Mouse (Mus musculus) liver, embryonic 16.5 days (tissue): ENCODE data around the gene Cd209a. TPM values are rescaled to one million over a fixed set of nuclear protein-coding genes. Genes with fewer than 3 reads are reported as not detected.
A peak's percentile ranks its signal among the peaks of the same experiment; 100 is the strongest.

Source experiments
- ATAC-seq: fragments of 200-750 bp; cut with Nextera tagmentation; 2 replicates; pipeline ENCODE4 v1.8.0; 2017; ENCODE audit warnings: low read depth, mild to moderate bottlenecking, moderate number of reproducible peaks, moderate library complexity
- H3K27ac ChIP-seq: fragments of 300-500 bp; sonication (generic); 2 replicates; pipeline ENCODE4 v1.5.1; 2014; ENCODE audit warnings: mild to moderate bottlenecking, low read length
- H3K27me3 ChIP-seq: fragments of 300-500 bp; sonication (generic); 2 replicates; pipeline ENCODE4 v1.6.1; 2014; ENCODE audit warnings: low read depth, low read length, mixed read lengths; ENCODE audit not compliant: control insufficient read depth, insufficient read depth
- H3K36me3 ChIP-seq: fragments of 300-500 bp; sonication (generic); 2 replicates; pipeline ENCODE4 v1.6.1; 2014; ENCODE audit warnings: mild to moderate bottlenecking; ENCODE audit not compliant: control insufficient read depth, insufficient read depth
- H3K4me1 ChIP-seq: fragments of 300-500 bp; sonication (generic); 2 replicates; pipeline ENCODE4 v1.6.1; 2014; ENCODE audit warnings: low read depth, low read length, mixed read lengths; ENCODE audit not compliant: control insufficient read depth
- H3K4me2 ChIP-seq: fragments of 300-500 bp; sonication (generic); 2 replicates; pipeline ENCODE4 v1.6.1; 2014; ENCODE audit warnings: low read depth, low read length, mixed read lengths
- H3K4me3 ChIP-seq: fragments of 300-500 bp; sonication (generic); 2 replicates; pipeline ENCODE4 v1.5.1; 2014; ENCODE audit warnings: low read depth, mild to moderate bottlenecking, low read length
- H3K9ac ChIP-seq: fragments of 300-500 bp; sonication (generic); 2 replicates; pipeline ENCODE4 v1.6.1; 2014; ENCODE audit warnings: low read depth, low read length
- H3K9me3 ChIP-seq: fragments of 300-500 bp; sonication (generic); replicated peaks from 2 replicates; pipeline ENCODE4 v1.6.1; 2016; ENCODE audit warnings: low read length; ENCODE audit not compliant: control insufficient read depth
- WGBS: fragments of 180-500 bp; shearing (Covaris S2); extraction: QIAGEN DNeasy Blood & Tissue Kit; methylation state at CpG from one replicate; pipeline ENCODE4 v1.1.7; 2014; ENCODE audit not compliant: insufficient replicate concordance; 5-methylcytosine and 5-hydroxymethylcytosine counted together
- microRNA-seq: library from miRNA; unstranded; fragments of <30 nt; microRNA quantifications from one replicate; pipeline ENCODE4, GENCODE M21; 2016
- polyA plus RNA-seq: library from polyadenylated mRNA; unstranded; fragments of >200 nt; fragmentation: Nextera tagmentation; extraction: Ambion mirVana; gene quantifications from 2 replicates; pipeline ENCODE4 v1.2.1, GENCODE M21; 2015

Gene Cd209a
- polyA plus RNA-seq, 1 experiment from 2014 or later: 0.24 TPM

GRCm38 (mm10) chr8:3717321-3717954, 31.3 kb downstream of the Cd209a start:
- Histone ChIP-seq H3K4me3 (no peak overlapping the region), H3K4me2 (no peak overlapping the region), H3K4me1 (no peaks in the 10 kb centered on the region), H3K36me3 (no peaks in the 10 kb centered on the region), H3K9ac (no peak overlapping the region), H3K27me3 (no peaks in the 10 kb centered on the region), H3K9me3 (no peaks in the 10 kb centered on the region), H3K27ac (no peak overlapping the region)
- WGBS: 67% methylated on average over 12 of the region's 12 CpGs
- 0 out of 2 replicates have a peak, but pooled peaks have one; percentile 43 for ATAC-seq

GRCm38 (mm10) chr8:3711646-3712045, 37.1 kb downstream of the Cd209a start:
- ATAC-seq: peak; percentile 21; the same call in 1 of the 2 replicates
- 9% methylated on average over 2 of the region's 2 CpGs for WGBS

GRCm38 (mm10) chr8:3710312-3710711, 38.5 kb downstream of the Cd209a start:
- ATAC-seq: no peak
- Histone ChIP-seq H3K36me3 (no peaks in the 10 kb centered on the region), H3K4me2 (no peak overlapping the region), H3K4me1 (no peaks in the 10 kb centered on the region), H3K9ac (no peak overlapping the region), H3K9me3 (no peaks in the 10 kb centered on the region), H3K27ac (no peak overlapping the region), H3K4me3 (no peak overlapping the region), H3K27me3 (no peaks in the 10 kb centered on the region)
- WGBS: 39% methylated on average over 3 of the region's 3 CpGs

More at GRCm38 (mm10) chr8:3711646-3712045, 37.1 kb downstream of the Cd209a start:
- no peak overlapping the region for H3K27ac ChIP-seq
- H3K9me3 ChIP-seq: no peaks in the 10 kb centered on the region
- no peaks in the 10 kb centered on the region for H3K27me3 ChIP-seq
- H3K9ac ChIP-seq: no peak overlapping the region
- no peaks in the 10 kb centered on the region for H3K36me3 ChIP-seq
- H3K4me1 ChIP-seq: no peaks in the 10 kb centered on the region
- H3K4me3 ChIP-seq: no peak overlapping the region
- H3K4me2 ChIP-seq: no peak overlapping the region

DNA sequence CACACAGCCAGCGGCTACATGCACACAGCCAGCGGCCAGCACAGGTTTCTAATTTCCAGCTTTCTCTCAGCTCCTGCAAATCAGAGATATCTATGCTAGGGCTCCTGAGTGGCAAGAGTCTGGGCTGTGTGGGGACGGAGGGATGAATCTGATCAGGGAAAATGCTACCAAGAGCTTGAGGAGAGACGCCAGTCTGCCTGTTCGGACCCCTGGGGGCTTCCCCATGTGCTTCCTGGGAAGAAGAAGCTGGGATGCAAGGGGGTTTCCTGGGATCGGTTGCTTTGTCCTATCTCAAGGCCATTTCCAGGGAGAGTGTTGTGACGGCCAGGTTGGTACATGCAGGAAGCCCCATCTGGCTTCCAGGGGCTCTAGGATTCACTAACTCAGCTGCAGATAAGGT, 41.2 kb downstream of the Cd209a start:
- Histone ChIP-seq H3K36me3 (no peaks in the 10 kb centered on the region), H3K4me3 (no peak overlapping the region), H3K27me3 (no peaks in the 10 kb centered on the region), H3K4me2 (no peak overlapping the region), H3K9me3 (no peaks in the 10 kb centered on the region), H3K9ac (no peak overlapping the region), H3K4me1 (no peaks in the 10 kb centered on the region), H3K27ac (no peak overlapping the region)
- no peak; the same call in 1 of the 2 replicates for ATAC-seq
- WGBS: 54% methylated on average over 7 of the region's 7 CpGs

DNA sequence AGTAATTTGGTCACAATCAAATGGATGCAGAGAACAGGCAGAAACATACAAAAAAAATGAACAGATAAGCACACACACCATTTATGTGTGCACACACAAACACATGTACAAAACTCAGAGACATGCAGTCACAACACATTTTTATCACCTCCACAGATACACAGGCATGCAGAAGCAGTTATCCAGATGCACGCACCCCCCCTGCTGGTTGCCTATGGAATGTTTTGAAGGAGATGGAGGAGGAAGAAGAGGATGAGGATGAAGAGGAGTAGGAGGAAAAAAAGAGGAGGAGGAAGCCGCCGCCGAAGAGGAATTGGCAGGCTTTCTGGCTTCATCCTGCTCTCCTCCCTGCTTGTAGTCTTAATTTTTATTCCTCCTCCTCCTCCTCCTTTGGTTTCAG, 43.1 kb downstream of the Cd209a start:
- no peaks in the 10 kb centered on the region for H3K27me3 ChIP-seq
- WGBS: 41% methylated on average over 4 of the region's 4 CpGs
- H3K4me2 ChIP-seq: no peak overlapping the region
- no peak for ATAC-seq
- no peaks in the 10 kb centered on the region for H3K9me3 ChIP-seq
- H3K27ac ChIP-seq: no peak overlapping the region
- H3K36me3 ChIP-seq: no peaks in the 10 kb centered on the region
- H3K4me3 ChIP-seq: no peak overlapping the region
- no peaks in the 10 kb centered on the region for H3K4me1 ChIP-seq
- no peak overlapping the region for H3K9ac ChIP-seq

DNA sequence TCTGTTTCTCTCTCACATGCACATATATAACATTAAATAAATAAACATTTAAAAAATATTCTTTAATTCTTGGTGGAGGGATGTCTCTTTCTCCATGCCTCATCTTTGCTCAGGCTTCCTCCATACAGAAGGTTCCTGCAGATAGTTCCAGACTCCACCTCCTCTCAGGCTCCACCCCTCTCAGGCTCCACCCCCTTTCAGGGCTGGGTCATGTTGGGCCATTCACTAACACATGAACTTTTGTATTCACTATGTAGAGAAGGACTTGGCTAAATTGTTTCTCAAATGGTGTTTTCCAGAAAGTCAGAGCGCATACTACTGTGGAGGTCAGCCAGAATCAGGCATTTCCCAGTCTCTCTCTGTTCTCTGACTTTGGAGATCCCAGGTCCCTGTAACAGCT, 47.3 kb downstream of the Cd209a start:
- WGBS: 90% methylated on average over 1 of the region's 1 CpGs
- Histone ChIP-seq H3K4me3 (no peak overlapping the region), H3K36me3 (no peaks in the 10 kb centered on the region), H3K27me3 (no peaks in the 10 kb centered on the region), H3K4me2 (no peak overlapping the region), H3K9me3 (no peaks in the 10 kb centered on the region), H3K9ac (no peak overlapping the region), H3K27ac (no peak overlapping the region), H3K4me1 (no peaks in the 10 kb centered on the region)
- no peak for ATAC-seq

- WGBS: 64% methylated on average over 3 of the region's 3 CpGs
- Histone ChIP-seq H3K9me3 (no peaks in the 10 kb centered on the region), H3K27me3 (no peaks in the 10 kb centered on the region)
Observed at GRCm38 (mm10) chr8:3694121-3694520, 54.7 kb downstream of the Cd209a start, which contains the start of gene Fcer2a. Gene Fcer2a (minus strand): TSS chr8:3694175.

More at GRCm38 (mm10) chr8:3694121-3694520, 54.7 kb downstream of the Cd209a start, which contains the start of gene Fcer2a:
- no peak within 1 kb of the TSS for H3K4me2 ChIP-seq
- H3K4me3 ChIP-seq: no peak within 1 kb of the TSS
- H3K27ac ChIP-seq: no peak within 1 kb of the TSS
- ATAC-seq: no peak
- no peaks in the 10 kb centered on the region for H3K4me1 ChIP-seq
- H3K9ac ChIP-seq: no peak within 1 kb of the TSS
- no peaks in the 10 kb centered on the region for H3K36me3 ChIP-seq

Small RNA genes within 50 kb of the gene (microRNA-seq; reads per million reads assigned to microRNA genes)
- not detected for gene Gm24934

Other genes starting within 250 kb of the Cd209a start
- gene Mcoln1, start 248.5 kb downstream of the Cd209a start, polyA plus RNA-seq: 19.2 and 21.1 TPM in 2 replicates
- gene Pnpla6, start 233.6 kb downstream of the Cd209a start, polyA plus RNA-seq: 10.9 and 11.3 TPM in 2 replicates
- gene C330021F23Rik, start 181.0 kb downstream of the Cd209a start, polyA plus RNA-seq: 3.1 and 4.8 TPM in 2 replicates
- 1.4 and 2.6 TPM in 2 replicates for gene Camsap3, start 161.7 kb downstream of the Cd209a start, polyA plus RNA-seq
- 25.4 and 25.7 TPM in 2 replicates for gene Xab2, start 127.7 kb downstream of the Cd209a start, polyA plus RNA-seq
- 76.2 and 80.9 TPM in 2 replicates for gene Pet100, start 127.4 kb downstream of the Cd209a start, polyA plus RNA-seq
- gene Pcp2, start 123.4 kb downstream of the Cd209a start, polyA plus RNA-seq: 0.07 TPM in 1 of 2 replicates, not detected in the other
- 48.6 and 50.9 TPM in 2 replicates for gene Stxbp2, start 118.0 kb downstream of the Cd209a start, polyA plus RNA-seq
- gene Retn, start 93.2 kb downstream of the Cd209a start, polyA plus RNA-seq: 0.11 TPM in 1 of 2 replicates, not detected in the other
- 7.7 and 8.2 TPM in 2 replicates for gene Mcemp1, start 83.2 kb downstream of the Cd209a start, polyA plus RNA-seq
- gene Fcor, start 76.6 kb downstream of the Cd209a start, polyA plus RNA-seq: 3.9 and 4.0 TPM in 2 replicates
- 12.9 and 13.0 TPM in 2 replicates for gene Trappc5, start 72.7 kb downstream of the Cd209a start, polyA plus RNA-seq
- gene Fcer2a, start 54.8 kb downstream of the Cd209a start, polyA plus RNA-seq: not detected in 2 replicates
- gene Clec4g, start 28.3 kb downstream of the Cd209a start, polyA plus RNA-seq: 8.2 and 10.3 TPM in 2 replicates
- not detected in 2 replicates for gene Cd209e, start 105.3 kb upstream of the Cd209a start, polyA plus RNA-seq
- gene Cd209d, start 129.6 kb upstream of the Cd209a start, polyA plus RNA-seq: not detected in 2 replicates
- 0.06 TPM in 1 of 2 replicates, not detected in the other for gene Cd209b, start 177.9 kb upstream of the Cd209a start, polyA plus RNA-seq
- gene Cd209c, start 205.8 kb upstream of the Cd209a start, polyA plus RNA-seq: 0.06 TPM in 1 of 2 replicates, not detected in the other